ENCODE assay signal across 12 mouse cellular contexts in genomic region chr7:44957183-44957835, GRCm38 (mm10). TPM values are rescaled to one million over a fixed set of nuclear protein-coding genes. Genes with fewer than 3 reads are reported as not detected.
DNase-seq lines count a peak whose midpoint lies in the region; ATAC-seq lines count a peak whose summit lies in the region.
"Had no signal": no experiment of that assay in that cellular context is flagged by ENCODE, and none has a peak within 500 bp of the region (broad histone marks: within the 10 kb centered on the region; RNA-seq: fewer than 3 reads in every experiment).

No protein-coding gene starts in this region.

- H3K9ac ChIP-seq in midbrain, embryonic 11.5 days (ENCODE audit: low read length), result no peak overlapping the region

- intact Hi-C loops in heart, postnatal 25 days (cut with DNase I), result loop anchor here (1.0 to 5.0 kb wide), 2 partner anchors 32 to 235 kb away; no protein-coding TSS in a partner anchor

- H3K4me2 ChIP-seq in midbrain, embryonic 11.5 days, result no peak overlapping the region

- no peak for ATAC-seq in midbrain, embryonic 11.5 days (ENCODE audit: low FRiP score)

- 0 out of 2 replicates have a peak, but pooled peaks cover 2% of the 10 kb centered on the region for H3K36me3 ChIP-seq in midbrain, embryonic 11.5 days (ENCODE audit: control insufficient read depth, insufficient read depth, low read length)
- H3K36me3 ChIP-seq: G1E had no signal

- H3K4me1 ChIP-seq in midbrain, embryonic 11.5 days (ENCODE audit: control insufficient read depth, insufficient read depth, low read length), result peaks cover 3% of the 10 kb centered on the region; the same call in 1 of the 2 replicates

- H3K9me3 ChIP-seq in midbrain, embryonic 11.5 days (ENCODE audit: control insufficient read depth, low read length), result no peaks in the 10 kb centered on the region
- H3K9me3 ChIP-seq: G1E had no signal

- WGBS in midbrain, embryonic 11.5 days, result 71% methylated on average over 20 of the region's 20 CpGs

- peak; percentile 70 to 83 for DNase-seq in heart, adult 18-20 months
- no peak for DNase-seq in heart, adult 8-10 months (ENCODE audit: low spot score)
- DNase-seq in ovary, postnatal 36 days (ENCODE audit: low spot score), result peak; percentile 44
- no peak for DNase-seq in ovary, postnatal 14 days (ENCODE audit: low spot score)
- DNase-seq in heart, postnatal 25 days (ENCODE audit: low spot score), result peak; percentile 76
- DNase-seq in testis, postnatal 14 days (ENCODE audit: low spot score), result peak; percentile 56
- no peak for DNase-seq in spleen, adult 18-20 months
- no peak for DNase-seq in midbrain, embryonic 11.5 days (ENCODE audit: low spot score, missing footprints)
- DNase-seq: thymus, adult 18-20 months had no signal

- no peak overlapping the region for H3K27ac ChIP-seq in midbrain, embryonic 11.5 days (ENCODE audit: low read depth, low read length)

- no peak overlapping the region for H3K4me3 ChIP-seq in midbrain, embryonic 11.5 days (ENCODE audit: low read depth, low read length)

- no peaks in the 10 kb centered on the region for H3K27me3 ChIP-seq in midbrain, embryonic 11.5 days (ENCODE audit: control insufficient read depth, insufficient read depth, low read length)

RNA-seq across cellular contexts. Expression of gene Tsks, which starts 14.3 kb away (rescaled TPM):
- not detected for total RNA-seq in heart, adult 18-20 months (2021)
- not detected for total RNA-seq in heart, adult 8-10 months (2022)
- not detected for total RNA-seq in heart, postnatal 25 days (2021)
- 0.07 TPM in 1 of 2 replicates, not detected in the other for polyA plus RNA-seq in midbrain, embryonic 11.5 days (2014; fragmentation: Nextera tagmentation; extraction: Ambion mirVana)
- total RNA-seq: G1E; megakaryocyte-erythroid progenitor cell, adult 5-6 weeks had no signal
- polyA plus RNA-seq: intestine, embryonic 14.5 days had no signal

RNA-seq across cellular contexts. Expression of gene Cpt1c, which starts 17.3 kb away (rescaled TPM):
- 1 to 10 TPM; 1.8 to 2.0 TPM for total RNA-seq in heart, adult 18-20 months (2021)
- 1 to 10 TPM; 1.4 to 2.7 (median 1.8) TPM for total RNA-seq in heart, adult 8-10 months (2022)
- total RNA-seq in heart, postnatal 25 days (2021), result 1 to 10 TPM; 2.7 to 3.1 TPM
- polyA plus RNA-seq in midbrain, embryonic 11.5 days (2014; fragmentation: Nextera tagmentation; extraction: Ambion mirVana), result 20.8 and 21.8 TPM in 2 replicates

RNA-seq across cellular contexts. Expression of gene Ap2a1, which starts 28.0 kb away (rescaled TPM):
- 10 to 100 TPM; 59.2 to 67.9 TPM for total RNA-seq in heart, adult 18-20 months (2021)
- total RNA-seq in heart, adult 8-10 months (2022), result 10 to 100 TPM; 61.0 to 74.9 (median 67.2) TPM
- 10 to 100 TPM; 72.5 to 73.1 TPM for total RNA-seq in heart, postnatal 25 days (2021)
- polyA plus RNA-seq in midbrain, embryonic 11.5 days (2014; fragmentation: Nextera tagmentation; extraction: Ambion mirVana), result 68.0 and 74.8 TPM in 2 replicates

RNA-seq across cellular contexts. Expression of gene Prmt1, which starts 29.1 kb away (rescaled TPM):
- total RNA-seq in heart, adult 18-20 months (2021), result 100 to 1,000 TPM in 1 of 2 experiments, 10 to 100 TPM in 1; 90.3 to 110 TPM
- 100 to 1,000 TPM in 2 of 4 experiments, 10 to 100 TPM in 2; 88.3 to 107 (median 102) TPM for total RNA-seq in heart, adult 8-10 months (2022)
- 100 to 1,000 TPM; 105 to 111 TPM for total RNA-seq in heart, postnatal 25 days (2021)
- 276 and 281 TPM in 2 replicates for polyA plus RNA-seq in midbrain, embryonic 11.5 days (2014; fragmentation: Nextera tagmentation; extraction: Ambion mirVana)

RNA-seq across cellular contexts. Expression of gene Irf3, which starts 40.1 kb away (rescaled TPM):
- 10 to 100 TPM; 21.3 to 29.5 TPM for total RNA-seq in heart, adult 18-20 months (2021)
- 10 to 100 TPM; 23.2 to 31.9 (median 27.0) TPM for total RNA-seq in heart, adult 8-10 months (2022)
- 10 to 100 TPM; 28.3 to 30.9 TPM for total RNA-seq in heart, postnatal 25 days (2021)
- polyA plus RNA-seq in midbrain, embryonic 11.5 days (2014; fragmentation: Nextera tagmentation; extraction: Ambion mirVana), result 55.6 and 65.9 TPM in 2 replicates

Comparison
In these comparisons a context has a peak if more than half of its experiments do, and no peak if none do; other contexts are left out.
1. DNase-seq: peak in heart, adult 18-20 months (2 of 2), ovary, postnatal 36 days (single experiment), heart, postnatal 25 days (single experiment) and testis, postnatal 14 days (single experiment); none in heart, adult 8-10 months (single experiment), ovary, postnatal 14 days (single experiment), spleen, adult 18-20 months (0 of 2) and midbrain, embryonic 11.5 days (single experiment).